Mouse (Mus musculus) E14TG2a.4 (cell line): Measurements from ENCODE around the gene Il2ra.

ENCODE experiments used
- CTCF ChIP-seq: conservative IDR thresholded peaks from 2 replicates; pipeline ENCODE4 v1.5.1; 2014; ENCODE audit warnings: low read length
- POU5F1 ChIP-seq: IDR thresholded peaks from 2 replicates; pipeline ENCODE4 v1.6.1; 2014; ENCODE audit warnings: low read length, borderline replicate concordance

GRCm38 (mm10) chr2:11625890-11626289 lies 16.7 kb upstream of the Il2ra start, which contains the start of gene Gm17490:
- TF ChIP-seq CTCF, result no peak
- no peak for TF ChIP-seq POU5F1
